Mouse (Mus musculus): ENCODE data around the gene Cxcl3.
"Not testable (repeated sequence)": the region's sequence is repeated elsewhere in the genome, so short reads cannot be mapped to it uniquely, and the experiment has no call there.

The Cxcl3 gene

DNA sequence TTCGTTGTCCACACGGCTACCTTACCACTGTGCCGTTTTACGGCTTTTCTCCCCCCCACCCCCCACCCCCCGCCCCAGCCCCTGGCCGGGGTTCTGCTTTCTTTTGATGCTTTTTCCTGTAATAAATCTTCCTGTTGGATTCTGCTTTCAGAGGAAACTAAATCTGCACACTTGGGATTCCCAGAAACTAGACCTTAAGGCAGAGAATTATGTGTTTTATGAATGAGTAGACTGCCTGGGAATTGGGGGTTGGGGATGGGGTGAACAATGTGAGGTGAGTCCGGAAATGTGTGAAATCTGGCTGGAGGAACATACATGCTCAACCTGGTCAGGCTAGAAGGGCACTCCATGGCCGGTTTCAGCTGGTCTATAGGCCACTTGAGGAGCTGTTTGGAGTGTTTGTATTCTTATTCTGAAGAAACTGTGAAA is 4.2 kb downstream of the Cxcl3 start:
- no peak for DNase-seq (ENCODE audit: low spot score in 2 of 2)

GRCm38 (mm10) chr5:90794195-90794625 is 8.3 kb downstream of the Cxcl3 start, which contains the start of gene Cxcl15:
Gene Cxcl15 (plus strand): TSS chr5:90794534.
- DNase-seq (ENCODE audit: low spot score in 2 of 2) = no peak

DNA sequence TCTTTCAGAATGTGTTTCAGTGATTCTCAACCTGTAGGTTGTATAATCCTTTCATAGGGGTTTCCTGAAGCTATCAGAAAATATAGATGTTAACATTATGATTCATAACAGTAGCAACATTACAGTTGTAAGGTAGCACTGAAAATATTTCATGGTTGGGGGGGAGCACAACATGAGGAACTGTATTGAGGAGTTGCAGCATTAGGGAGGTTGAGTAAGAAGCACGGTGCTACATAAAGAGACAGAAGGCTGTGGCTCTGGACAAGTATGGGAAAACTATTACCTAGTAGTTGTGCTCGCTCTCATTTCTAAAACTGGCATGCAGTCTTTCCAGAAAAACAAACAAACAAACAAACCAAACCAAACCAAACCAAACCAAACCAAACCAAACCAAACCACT is 9.5 kb downstream of the Cxcl3 start:
- not testable (repeated sequence) for DNase-seq (ENCODE audit: low spot score in 2 of 2)

DNA sequence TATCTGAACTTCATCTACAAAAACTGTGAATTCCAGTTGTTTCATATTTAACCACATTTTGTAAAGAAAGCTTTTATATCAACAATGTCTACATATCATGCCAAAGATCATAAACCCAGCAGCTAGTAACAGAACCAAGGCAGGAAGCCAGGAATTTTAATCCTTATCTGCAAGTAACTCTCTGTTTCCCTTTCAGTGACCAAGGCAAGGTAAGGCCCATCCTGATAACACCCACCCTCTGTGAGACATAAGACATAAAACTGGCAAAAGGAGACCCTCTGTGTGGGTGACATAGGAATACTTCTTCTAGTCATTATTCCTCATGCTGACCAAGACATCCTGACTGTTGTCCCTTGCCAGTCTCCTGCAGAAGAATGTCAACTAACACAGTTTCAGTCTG is 18.7 kb downstream of the Cxcl3 start:
- no peak for DNase-seq (ENCODE audit: low spot score in 2 of 2)

DNA sequence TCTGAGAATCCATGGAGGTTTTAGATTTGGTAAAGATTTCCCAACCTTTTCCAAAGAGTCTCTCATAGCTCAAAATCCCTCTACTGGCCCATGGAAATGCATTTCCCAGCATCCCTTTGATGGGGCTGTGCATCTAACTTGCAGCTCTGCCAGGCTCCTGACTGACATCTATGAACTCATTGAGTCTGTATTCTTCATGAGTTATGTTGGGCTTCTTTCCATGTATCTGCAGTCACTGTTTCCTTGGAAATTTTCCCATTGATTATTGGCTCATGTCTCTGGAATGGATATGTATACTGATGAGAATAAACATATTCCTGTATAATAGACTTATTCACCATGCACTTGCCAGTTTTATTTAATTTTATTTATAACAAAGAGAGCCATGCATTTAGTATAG is 20.1 kb downstream of the Cxcl3 start:
- no peak for DNase-seq (ENCODE audit: low spot score in 2 of 2)

DNA sequence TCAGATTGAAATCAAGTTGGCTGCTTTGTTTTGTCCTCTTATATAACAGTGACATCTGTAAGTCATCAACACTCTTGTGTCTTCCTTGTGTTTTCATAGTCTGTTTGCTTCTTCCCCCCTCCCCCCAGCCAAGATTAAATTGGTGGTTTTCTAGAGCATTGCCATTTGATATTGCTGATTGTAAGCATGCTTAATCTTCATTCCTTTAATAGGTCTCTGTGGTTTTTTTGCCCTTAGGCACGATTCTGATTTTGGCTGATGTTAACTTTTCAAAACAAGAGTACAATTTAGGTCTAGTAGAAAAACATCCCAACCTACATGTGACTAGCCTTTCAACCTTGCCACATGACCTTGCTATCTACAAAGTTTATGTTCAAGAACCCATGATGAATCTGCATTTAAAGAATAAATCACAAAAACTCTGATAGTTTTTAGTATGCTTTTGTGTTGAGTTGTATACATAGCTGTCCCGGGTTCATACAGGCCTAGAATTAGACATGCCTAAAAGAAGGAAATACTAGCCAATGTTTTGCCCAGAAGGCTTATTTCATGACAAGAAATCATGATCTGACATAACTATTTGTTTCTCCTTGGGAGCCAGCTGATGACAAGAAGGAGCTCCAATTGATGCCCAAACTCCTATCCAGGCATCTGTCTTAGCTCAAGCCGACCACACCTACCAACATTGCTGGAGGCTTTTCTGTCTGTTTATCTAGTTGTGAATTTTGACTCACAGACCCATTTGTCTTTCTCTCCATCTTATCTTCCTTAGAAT is 21.5 kb downstream of the Cxcl3 start:
- DNase-seq (ENCODE audit: low spot score in 2 of 2) = no peak

GRCm38 (mm10) chr5:90819756-90820155 is 33.9 kb downstream of the Cxcl3 start:
- no peak for DNase-seq (ENCODE audit: low spot score in 2 of 2)

DNA sequence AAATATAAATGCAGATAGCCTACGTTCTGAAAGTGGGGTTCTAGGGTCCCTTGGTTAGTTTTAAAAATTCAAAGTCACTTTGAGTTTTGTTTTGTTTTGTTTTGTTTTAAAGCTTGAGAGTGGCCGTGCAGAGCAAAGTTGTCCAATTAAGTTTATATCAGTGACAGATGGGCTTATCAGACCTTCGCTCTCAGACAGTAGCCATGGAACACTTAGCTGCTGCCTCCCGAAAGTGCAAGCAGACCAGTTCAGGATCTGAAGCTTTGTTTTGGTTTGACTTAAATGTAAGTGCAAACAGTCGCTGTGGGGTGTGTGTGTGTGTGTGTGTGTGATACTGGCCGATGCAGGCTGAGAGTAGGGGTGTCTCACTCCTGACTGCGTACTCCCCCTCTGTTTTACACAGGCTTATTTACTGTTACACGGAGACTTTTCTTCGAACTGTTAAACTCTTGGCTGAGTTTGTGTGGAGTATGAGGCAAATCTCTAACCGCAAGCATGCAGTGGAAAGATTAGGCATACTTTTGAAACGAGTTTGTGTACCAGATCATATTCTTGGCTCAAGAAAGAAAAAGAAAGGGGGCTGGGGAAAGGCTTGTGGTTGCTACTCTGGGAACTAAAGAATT is 46.4 kb downstream of the Cxcl3 start:
- DNase-seq (ENCODE audit: low spot score in 2 of 2) = no peak

DNA sequence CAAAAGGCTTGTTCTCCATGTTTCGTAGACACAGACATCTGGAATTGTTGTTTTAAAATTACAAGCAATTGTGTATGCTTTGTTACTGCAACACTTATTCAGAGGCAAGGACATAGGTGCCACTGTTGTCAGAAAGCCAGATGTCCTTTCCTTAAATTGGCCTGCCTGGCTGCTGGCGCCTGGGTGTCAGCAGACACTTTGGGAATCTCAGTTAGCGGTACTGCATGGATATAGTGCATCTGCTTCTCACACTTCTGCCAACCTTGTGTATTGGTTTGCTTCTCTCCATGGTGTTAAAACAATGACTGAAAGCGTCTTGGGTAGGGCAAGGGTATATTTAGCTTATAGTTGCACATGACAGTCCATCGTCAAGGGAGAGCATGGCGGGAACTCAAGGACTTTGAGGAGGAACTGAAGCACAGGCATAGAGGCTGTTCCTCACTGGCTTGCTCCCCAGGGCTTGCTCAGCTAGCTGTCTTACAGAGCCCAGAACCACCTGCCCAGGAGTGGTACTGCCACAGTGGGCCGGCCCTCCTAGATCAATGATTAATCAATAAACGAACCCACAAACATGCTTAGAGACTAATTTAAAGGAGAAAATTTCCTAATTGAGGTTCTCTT is 47.0 kb downstream of the Cxcl3 start:
- no peak for DNase-seq (ENCODE audit: low spot score in 2 of 2)

GRCm38 (mm10) chr5:90834436-90834835 is 48.5 kb downstream of the Cxcl3 start:
- no peak for DNase-seq (ENCODE audit: low spot score in 2 of 2)

DNA sequence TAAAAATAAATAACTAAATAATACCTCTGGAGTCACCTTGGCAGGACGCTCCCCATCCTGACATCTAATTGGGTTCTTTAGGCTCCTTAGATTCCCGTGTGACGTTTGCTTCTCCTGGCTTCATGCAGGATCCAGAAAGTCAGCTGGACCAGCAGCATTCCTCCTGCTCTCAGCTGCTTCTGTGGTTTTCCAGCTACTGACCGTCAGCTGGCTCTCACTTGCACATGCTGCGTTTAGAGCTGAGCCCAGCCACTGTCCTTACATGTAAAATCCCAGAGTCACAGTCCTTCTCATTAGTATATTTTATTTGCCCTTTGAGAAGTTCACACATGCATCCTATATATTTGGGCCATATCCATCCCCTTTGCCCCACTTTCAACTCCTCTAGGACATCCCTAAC is 52.7 kb downstream of the Cxcl3 start:
- DNase-seq (ENCODE audit: low spot score in 2 of 2) = no peak

Measured in urinary bladder, postnatal 36 days (tissue).